Mouse (Mus musculus) spleen, embryonic (tissue): Measurements from ENCODE around the gene Gpr108.

Source experiments
- CTCF ChIA-PET: fragments of 350-600 bp; sonication (Branson Sonifier 250); formaldehyde crosslinking; loops from one replicate; lab custom pipeline; 2022; lab: Charles Lee

The Gpr108 gene

GRCm38 (mm10) chr17:57248201-57248699 lies at the start of gene Gpr108:
Gene Gpr108 (minus strand): TSS chr17:57248446.
- CTCF ChIA-PET = interaction anchor here (0.5 to 1.5 kb wide), 7 partner anchors 13 to 1193 kb away, joined by 3 to 6 read pairs (median 3); no protein-coding TSS in a partner anchor

- CTCF ChIA-PET = no interaction called here
These were observed 48.8 kb upstream of the Gpr108 start for GRCm38 (mm10) chr17:57297040-57297439.

GRCm38 (mm10) chr17:57295935-57296334 lies 47.7 kb upstream of the Gpr108 start:
- CTCF ChIA-PET = no interaction called here

- CTCF ChIA-PET = interaction anchor here (0.7 kb wide), 1 partner anchor 14 kb away, joined by 3 read pairs; the partner anchor contains the start of gene Vav1
These were observed 44.7 kb upstream of the Gpr108 start for GRCm38 (mm10) chr17:57292968-57293367.

- CTCF ChIA-PET = interaction anchor here (0.7 kb wide), 1 partner anchor 13 kb away, joined by 3 read pairs; the partner anchor contains the start of gene Vav1
These were observed 44.1 kb upstream of the Gpr108 start for GRCm38 (mm10) chr17:57292302-57292701.

GRCm38 (mm10) chr17:57290671-57291055 lies 42.4 kb upstream of the Gpr108 start:
- CTCF ChIA-PET = no interaction called here

- CTCF ChIA-PET = no interaction called here
These were observed 41.9 kb upstream of the Gpr108 start for GRCm38 (mm10) chr17:57290001-57290670.

GRCm38 (mm10) chr17:57289252-57289651 lies 41.0 kb upstream of the Gpr108 start:
- CTCF ChIA-PET = no interaction called here

GRCm38 (mm10) chr17:57286718-57287355 lies 38.6 kb upstream of the Gpr108 start:
- CTCF ChIA-PET = interaction anchor here (0.7 to 1.0 kb wide), 3 partner anchors 10 to 1280 kb away, joined by 3 to 12 read pairs (median 4); no protein-coding TSS in a partner anchor

GRCm38 (mm10) chr17:57285077-57285476 lies 36.8 kb upstream of the Gpr108 start:
- CTCF ChIA-PET = interaction anchor here (0.6 to 0.8 kb wide), 2 partner anchors 17 to 120 kb away, joined by 3 to 6 read pairs; no protein-coding TSS in a partner anchor

- CTCF ChIA-PET = no interaction called here
These were observed 35.7 kb upstream of the Gpr108 start for GRCm38 (mm10) chr17:57283906-57284305.

GRCm38 (mm10) chr17:57280411-57280810 lies 32.2 kb upstream of the Gpr108 start:
- CTCF ChIA-PET = no interaction called here

- CTCF ChIA-PET = no interaction called here
These were observed 31.5 kb upstream of the Gpr108 start for GRCm38 (mm10) chr17:57279591-57280224.

GRCm38 (mm10) chr17:57278943-57279590 lies 30.8 kb upstream of the Gpr108 start, which contains the start of gene Vav1:
Gene Vav1 (plus strand): TSS chr17:57279100.
- CTCF ChIA-PET = interaction anchor here (0.6 kb wide), 1 partner anchor 14 kb away, joined by 3 read pairs; no protein-coding TSS in a partner anchor

- CTCF ChIA-PET = no interaction called here
These were observed 30.3 kb upstream of the Gpr108 start for GRCm38 (mm10) chr17:57278537-57278936.

- CTCF ChIA-PET = interaction anchor here (0.7 to 0.9 kb wide), 3 partner anchors 30 to 688 kb away, joined by 3 to 11 read pairs (median 6); partner anchors contain the start of gene Gpr108
These were observed 29.5 kb upstream of the Gpr108 start for GRCm38 (mm10) chr17:57277598-57278261.

GRCm38 (mm10) chr17:57276634-57277121 lies 28.4 kb upstream of the Gpr108 start:
- CTCF ChIA-PET = interaction anchor here (0.6 to 1.3 kb wide), 3 partner anchors 10 to 28 kb away, joined by 3 to 12 read pairs (median 3); partner anchors contain the start of gene Gpr108

GRCm38 (mm10) chr17:57275997-57276351 lies 27.7 kb upstream of the Gpr108 start:
- CTCF ChIA-PET = interaction anchor here (0.5 to 1.3 kb wide), 2 partner anchors 19 to 28 kb away, joined by 3 to 6 read pairs; partner anchors contain the start of gene Gpr108

GRCm38 (mm10) chr17:57275111-57275996 lies 27.1 kb upstream of the Gpr108 start:
- CTCF ChIA-PET = interaction anchor here (0.7 to 1.3 kb wide), 2 partner anchors 25 to 27 kb away, joined by 3 read pairs; partner anchors contain the start of gene Gpr108
